Mouse (Mus musculus) liver, embryonic 14.5 days (tissue): ENCODE measurements at regions not wholly inside any gene's neighbourhood (a gene's known extent, or its start where the extent isn't known, plus 50 kb on each side); places are given as distances from the start of the nearest gene placed in this dataset.

Source experiments
- ATAC-seq: fragments of 200-750 bp; cut with Nextera tagmentation; 2 replicates; pipeline ENCODE4 v1.8.0; 2017; ENCODE audit warnings: moderate number of reproducible peaks, mild to moderate bottlenecking, moderate library complexity; ENCODE audit not compliant: insufficient read depth
- DNase-seq, 3 experiments: peaks; one replicate each; pipeline ENCODE4 v3.0.0-alpha.2; 2012 to 2013; ENCODE audit warnings: low read depth in 3 of 3, low spot score in 3 of 3
- H3K27ac ChIP-seq: fragments of 300-500 bp; sonication (generic); 2 replicates; pipeline ENCODE4 v1.5.1; 2014; ENCODE audit warnings: moderate library complexity, mild to moderate bottlenecking, control low read depth, inconsistent platforms
- H3K27me3 ChIP-seq: fragments of 300-500 bp; sonication (generic); 2 replicates; pipeline ENCODE4 v1.6.1; 2014; ENCODE audit warnings: mild to moderate bottlenecking, low read length, moderate library complexity; ENCODE audit not compliant: control insufficient read depth, insufficient read depth
- H3K36me3 ChIP-seq: fragments of 300-500 bp; sonication (generic); replicated peaks from 2 replicates; pipeline ENCODE4 v1.6.1; 2014; ENCODE audit warnings: low read depth; ENCODE audit not compliant: control insufficient read depth, insufficient read depth
- H3K4me1 ChIP-seq, 2 experiments: fragments of 200-500 bp in 1 of 2; fragments of 300-500 bp in 1 of 2; sonication (generic) in 1 of 2; replicated peaks; 2 replicates each; pipeline ENCODE4 v1.6.1; 2012 to 2014; ENCODE audit warnings: antibody characterized with exemption in 1 of 2, inconsistent platforms in 1 of 2, low read length in 1 of 2; ENCODE audit not compliant: control insufficient read depth in 2 of 2, insufficient read depth in 2 of 2
- H3K4me2 ChIP-seq: fragments of 300-500 bp; sonication (generic); 2 replicates; pipeline ENCODE4 v1.6.1; 2014; ENCODE audit warnings: low read depth, mild to moderate bottlenecking, control low read depth, moderate library complexity
- H3K4me3 ChIP-seq, 2 experiments: fragments of 200-500 bp in 1 of 2; fragments of 300-500 bp in 1 of 2; sonication (generic) in 1 of 2; 2 replicates each; pipeline ENCODE4 v1.5.1; 2012 to 2014; ENCODE audit warnings: low read depth in 2 of 2, low read length in 2 of 2, mild to moderate bottlenecking in 2 of 2, control low read depth in 1 of 2, inconsistent platforms in 1 of 2, moderate library complexity in 1 of 2; ENCODE audit not compliant: insufficient read depth in 1 of 2
- H3K9ac ChIP-seq: fragments of 300-500 bp; sonication (generic); replicated peaks from 2 replicates; pipeline ENCODE4 v1.6.1; 2014; ENCODE audit warnings: mild to moderate bottlenecking, control low read depth, moderate library complexity
- H3K9me3 ChIP-seq: fragments of 300-500 bp; sonication (generic); 2 replicates; pipeline ENCODE4 v1.6.1; 2016; ENCODE audit warnings: low read length, mixed read lengths; ENCODE audit not compliant: control insufficient read depth
- CTCF ChIP-seq: IDR thresholded peaks from 2 replicates; pipeline ENCODE4 v1.5.1; 2016; ENCODE audit warnings: antibody characterized with exemption, low read depth, control low read depth
- EP300 ChIP-seq: IDR thresholded peaks from 2 replicates; pipeline ENCODE4 v1.6.1; 2016; ENCODE audit warnings: antibody characterized with exemption, low read depth
- WGBS: fragments of 180-500 bp; shearing (Covaris S2); extraction: QIAGEN DNeasy Blood & Tissue Kit; methylation state at CpG from one replicate; pipeline ENCODE4 v1.1.7; 2014; ENCODE audit not compliant: insufficient replicate concordance; 5-methylcytosine and 5-hydroxymethylcytosine counted together

DNA sequence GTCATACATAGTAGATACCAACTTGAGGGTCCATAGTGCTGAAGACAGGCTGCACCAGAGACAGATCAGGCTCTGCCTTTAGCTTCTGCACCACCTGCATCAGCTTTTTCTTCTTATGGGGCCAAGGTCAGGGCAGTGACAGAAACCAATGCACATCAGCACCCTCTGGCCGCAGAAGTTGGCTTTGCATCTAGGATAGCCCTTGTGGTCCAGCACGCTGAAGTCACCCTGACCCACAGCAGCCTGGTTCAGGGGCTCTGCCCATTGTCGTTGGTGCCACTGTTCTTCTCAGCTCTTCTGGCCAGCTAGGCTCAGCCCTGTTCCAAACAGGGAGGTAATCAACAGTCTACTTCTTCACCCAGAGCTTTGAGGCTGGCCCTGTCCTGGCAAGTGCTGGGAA, 427.7 kb upstream of the Nectin3 start:
- DNase-seq (no peak), ATAC-seq (no peak)
- Histone ChIP-seq H3K4me3 (no peak overlapping the region), H3K4me1 (no peaks in the 10 kb centered on the region), H3K27ac (no peak overlapping the region), H3K36me3 (no peaks in the 10 kb centered on the region), H3K4me2 (no peak overlapping the region), H3K9ac (no peak overlapping the region), H3K27me3 (no peaks in the 10 kb centered on the region), H3K9me3 (no peaks in the 10 kb centered on the region)
- WGBS: 55% methylated on average over 3 of the region's 3 CpGs
- TF ChIP-seq CTCF: peak; percentile 14; the same call in 1 of the 2 replicates
- TF ChIP-seq EP300: no peak

DNA sequence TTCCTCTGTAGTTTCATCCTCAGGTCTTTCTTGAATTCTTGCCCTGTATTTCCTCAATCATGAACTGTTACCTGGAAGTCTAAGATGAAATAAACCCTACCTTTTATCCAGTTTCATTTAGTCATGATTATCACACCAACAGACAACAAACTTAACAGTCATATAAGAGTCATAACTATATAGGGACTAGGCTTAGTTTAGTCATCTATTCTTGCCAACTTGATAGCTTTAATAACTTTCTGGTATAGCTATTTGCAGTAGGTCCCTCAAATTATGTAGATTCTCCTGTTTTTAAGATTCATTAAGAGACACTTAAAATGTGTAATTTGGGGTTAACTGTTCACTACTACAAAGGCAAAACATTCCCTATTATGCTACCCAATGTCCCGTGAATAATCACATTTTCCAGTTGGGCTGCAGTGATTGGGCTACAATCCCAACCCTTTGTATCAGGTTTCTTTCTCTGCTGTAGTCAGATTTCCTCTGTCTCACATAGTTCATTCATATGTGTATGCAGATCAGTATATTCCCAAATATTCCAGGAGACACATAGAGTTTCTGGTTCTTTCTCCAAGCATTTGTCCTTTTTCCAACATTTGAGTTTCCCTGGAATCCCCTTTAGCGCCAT, 396.4 kb upstream of the Nectin3 start:
- H3K9ac ChIP-seq: no peak overlapping the region
- WGBS: 64% methylated on average over 2 of the region's 2 CpGs
- no peak for DNase-seq
- no peak for ATAC-seq
- H3K9me3 ChIP-seq: no peaks in the 10 kb centered on the region
- no peak overlapping the region for H3K27ac ChIP-seq
- no peak overlapping the region for H3K4me3 ChIP-seq
- no peak for TF ChIP-seq CTCF
- TF ChIP-seq EP300: no peak
- no peak overlapping the region for H3K4me2 ChIP-seq
- H3K4me1 ChIP-seq: no peaks in the 10 kb centered on the region
- no peaks in the 10 kb centered on the region for H3K27me3 ChIP-seq
- H3K36me3 ChIP-seq: no peaks in the 10 kb centered on the region

DNA sequence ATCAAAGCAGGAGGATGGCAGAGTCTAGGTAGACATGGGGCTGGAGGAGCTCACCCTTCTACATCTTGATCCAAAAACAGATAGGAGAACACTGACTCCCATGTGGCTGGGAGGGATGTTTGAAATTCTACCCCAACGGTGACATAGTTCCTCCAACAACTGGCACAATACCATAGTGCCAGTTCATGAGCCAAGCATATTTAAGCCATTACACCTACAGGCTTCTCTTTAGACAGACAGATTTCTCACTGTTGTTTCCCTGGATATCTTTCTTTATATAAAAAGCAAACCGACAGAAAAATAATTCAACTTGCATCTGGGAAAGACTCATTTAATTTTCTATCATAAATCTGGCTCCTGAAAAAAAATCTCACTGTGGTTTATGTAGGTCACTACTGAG, 380.4 kb upstream of the Nectin3 start:
- DNase-seq: no peak
- Histone ChIP-seq H3K9ac (no peak overlapping the region), H3K4me2 (no peak overlapping the region), H3K27me3 (no peaks in the 10 kb centered on the region), H3K4me1 (no peaks in the 10 kb centered on the region), H3K4me3 (no peak overlapping the region), H3K36me3 (no peaks in the 10 kb centered on the region), H3K9me3 (no peaks in the 10 kb centered on the region), H3K27ac (no peak overlapping the region)
- WGBS: 68% methylated on average over 2 of the region's 2 CpGs
- no peak for ATAC-seq
- TF ChIP-seq EP300 (no peak), CTCF (no peak)

DNA sequence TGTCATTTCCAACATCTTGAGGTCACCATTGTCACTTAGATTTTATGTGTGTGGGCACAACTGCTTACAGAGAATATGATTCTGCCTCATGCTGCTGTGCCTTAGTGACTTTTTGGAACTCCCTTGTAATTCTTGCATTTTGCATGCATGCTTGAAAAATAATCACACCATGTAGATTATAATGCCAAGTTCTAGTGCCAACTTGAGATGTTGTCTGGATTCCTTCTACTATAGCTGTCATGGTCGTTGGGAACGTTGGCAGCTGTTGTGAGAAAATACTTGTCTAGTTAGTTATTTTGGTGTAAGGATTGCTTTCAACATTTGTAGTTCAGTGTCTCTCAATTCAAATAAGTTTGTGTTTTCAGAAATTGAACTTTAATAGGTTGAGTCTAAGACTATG, 365.6 kb upstream of the Nectin3 start:
- TF ChIP-seq EP300 (no peak), CTCF (no peak)
- H3K4me1 ChIP-seq: no peaks in the 10 kb centered on the region
- H3K9me3 ChIP-seq: no peaks in the 10 kb centered on the region
- no peaks in the 10 kb centered on the region for H3K36me3 ChIP-seq
- WGBS: 55% methylated on average over 2 of the region's 2 CpGs
- no peak overlapping the region for H3K4me2 ChIP-seq
- ATAC-seq: no peak
- no peak overlapping the region for H3K4me3 ChIP-seq
- H3K27ac ChIP-seq: no peak overlapping the region
- no peak for DNase-seq
- no peak overlapping the region for H3K9ac ChIP-seq
- H3K27me3 ChIP-seq: no peaks in the 10 kb centered on the region

DNA sequence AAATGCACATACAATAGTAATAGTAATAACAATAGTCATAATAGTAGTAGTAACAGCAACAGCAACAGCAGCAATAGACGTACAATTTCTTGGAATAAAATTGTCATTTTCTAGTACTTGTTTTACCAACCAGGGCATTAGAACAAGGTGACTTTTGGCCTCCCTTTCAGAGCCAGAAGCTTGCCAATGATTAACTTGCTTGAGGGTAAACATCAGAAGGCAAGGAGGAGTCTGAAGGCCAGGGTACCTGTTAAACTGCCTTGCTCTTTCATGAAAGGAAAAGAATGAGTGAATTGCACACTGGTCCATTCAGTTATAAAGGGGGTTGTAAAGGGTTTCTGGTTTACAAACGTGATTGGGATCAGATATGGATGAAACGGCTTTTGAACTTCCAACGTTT, 351.2 kb upstream of the Nectin3 start:
- Histone ChIP-seq H3K9ac (no peak overlapping the region), H3K4me2 (no peak overlapping the region), H3K9me3 (no peaks in the 10 kb centered on the region), H3K4me3 (no peak overlapping the region), H3K36me3 (no peaks in the 10 kb centered on the region), H3K27me3 (no peaks in the 10 kb centered on the region), H3K4me1 (no peaks in the 10 kb centered on the region), H3K27ac (no peak overlapping the region)
- ATAC-seq: no peak
- DNase-seq: peak; percentile 7 to 20 (median 17)
- WGBS: 49% methylated on average over 4 of the region's 4 CpGs
- TF ChIP-seq CTCF: no peak
- no peak for TF ChIP-seq EP300
